ENCODE assay signal across 15 mouse cellular contexts in the genomic region with DNA sequence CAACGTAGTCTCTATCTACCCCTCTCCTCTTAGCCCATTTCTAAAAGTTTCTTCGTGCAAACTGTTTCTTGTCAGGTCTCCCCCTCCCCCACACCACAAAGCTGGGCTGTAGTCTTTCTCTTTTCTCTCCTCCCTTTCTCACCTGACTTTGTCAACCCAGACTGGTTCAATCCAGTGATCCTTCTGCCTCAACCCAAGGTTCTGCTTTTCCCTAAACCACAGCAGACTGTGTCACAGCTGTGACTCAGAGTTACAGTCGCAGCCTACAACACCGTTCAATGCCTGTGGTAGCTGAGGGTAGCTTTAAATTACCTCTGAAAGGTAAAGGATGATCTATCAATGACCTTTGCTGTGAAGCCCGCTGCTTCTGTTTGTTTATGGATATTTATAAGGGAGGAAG. TPM values are rescaled to one million over a fixed set of nuclear protein-coding genes. Genes with fewer than 3 reads are reported as not detected.
"Had no signal": no experiment of that assay in that cellular context is flagged by ENCODE, and none has a peak within 500 bp of the region (broad histone marks: within the 10 kb centered on the region; RNA-seq: fewer than 3 reads in every experiment).

No protein-coding gene starts in this region.

- H3K4me1 ChIP-seq: stomach, embryonic 15.5 days had no signal

- H3K27ac ChIP-seq: layer of hippocampus, adult 2 months; liver, embryonic 13.5 days; stomach, embryonic 15.5 days had no signal

- H3K4me3 ChIP-seq: layer of hippocampus, adult 2 months; liver, embryonic 13.5 days; stomach, embryonic 15.5 days had no signal

- H3K36me3 ChIP-seq: liver, embryonic 13.5 days; stomach, embryonic 15.5 days had no signal

- H3K27me3 ChIP-seq: liver, embryonic 13.5 days; stomach, embryonic 15.5 days had no signal

- H3K4me2 ChIP-seq: liver, embryonic 13.5 days; midbrain, embryonic 11.5 days; stomach, embryonic 15.5 days had no signal

- H3K9ac ChIP-seq: liver, embryonic 13.5 days; stomach, embryonic 15.5 days had no signal

- DNase-seq: kidney, adult 18-20 months; kidney, adult 9 months; kidney, postnatal 14 days; layer of hippocampus, adult 9-11 months; liver, embryonic 13.5 days; lung, adult 2 months; midbrain, embryonic 14.5 days; retina, postnatal 1 day; right cerebral cortex, postnatal 25 days; spleen, adult 18-20 months; thymus, postnatal 25 days had no signal

- H3K9me3 ChIP-seq: liver, embryonic 13.5 days; stomach, embryonic 15.5 days had no signal

RNA-seq across cellular contexts. Expression of a gene that starts 21.3 kb away (rescaled TPM):
- polyA plus RNA-seq: liver, adult 2 months had no signal
